Mouse (Mus musculus): ENCODE results near the gene Jmjd1c. TPM values are rescaled to one million over a fixed set of nuclear protein-coding genes. Genes with fewer than 3 reads are reported as not detected.

Gene Jmjd1c
- polyA plus RNA-seq, 1 experiment from 2014 or later: 21.9 TPM

- Histone ChIP-seq H3K27ac (ENCODE audit: low read length) (no peak overlapping the region), H3K9me3 (ENCODE audit: control insufficient read depth, low read length) (no peaks in the 10 kb centered on the region), H3K27me3 (replicated peaks; ENCODE audit: control insufficient read depth, insufficient read depth, low read length) (no peaks in the 10 kb centered on the region), H3K36me3 (ENCODE audit: control insufficient read depth, insufficient read depth, low read length) (no peaks in the 10 kb centered on the region), H3K4me2 (ENCODE audit: low read depth, low read length) (no peak overlapping the region), H3K4me3 (ENCODE audit: low read length) (no peak overlapping the region), H3K4me1 (ENCODE audit: control insufficient read depth, insufficient read depth, low read length) (peaks cover 8% of the 10 kb centered on the region), H3K9ac (ENCODE audit: low read depth, low read length) (no peak overlapping the region)
- 58% methylated on average over 2 of the region's 2 CpGs for WGBS
- no peak for ATAC-seq
Measured at GRCm38 (mm10) chr10:67197829-67198228, 101.9 kb downstream of the Jmjd1c start.

- no peak overlapping the region for H3K4me2 ChIP-seq (ENCODE audit: low read depth, low read length)
- H3K9me3 ChIP-seq (ENCODE audit: control insufficient read depth, low read length): no peaks in the 10 kb centered on the region
- H3K4me3 ChIP-seq (ENCODE audit: low read length): no peak overlapping the region
- no peaks in the 10 kb centered on the region for H3K27me3 ChIP-seq (replicated peaks; ENCODE audit: control insufficient read depth, insufficient read depth, low read length)
- no peak overlapping the region for H3K27ac ChIP-seq (ENCODE audit: low read length)
- no peak for ATAC-seq
- peaks cover 8% of the 10 kb centered on the region for H3K4me1 ChIP-seq (ENCODE audit: control insufficient read depth, insufficient read depth, low read length)
- no peaks in the 10 kb centered on the region for H3K36me3 ChIP-seq (ENCODE audit: control insufficient read depth, insufficient read depth, low read length)
- no peak overlapping the region for H3K9ac ChIP-seq (ENCODE audit: low read depth, low read length)
Measured at GRCm38 (mm10) chr10:67201769-67202168, 105.8 kb downstream of the Jmjd1c start.

- H3K4me3 ChIP-seq (ENCODE audit: low read length): no peak overlapping the region
- H3K9ac ChIP-seq (ENCODE audit: low read depth, low read length): no peak overlapping the region
- no peak for ATAC-seq
- no peaks in the 10 kb centered on the region for H3K9me3 ChIP-seq (ENCODE audit: control insufficient read depth, low read length)
- H3K4me2 ChIP-seq (ENCODE audit: low read depth, low read length): no peak overlapping the region
- H3K36me3 ChIP-seq (ENCODE audit: control insufficient read depth, insufficient read depth, low read length): no peaks in the 10 kb centered on the region
- H3K27me3 ChIP-seq (replicated peaks; ENCODE audit: control insufficient read depth, insufficient read depth, low read length): no peaks in the 10 kb centered on the region
- H3K4me1 ChIP-seq (ENCODE audit: control insufficient read depth, insufficient read depth, low read length): peaks cover 8% of the 10 kb centered on the region
- WGBS: 77% methylated on average over 6 of the region's 6 CpGs
- H3K27ac ChIP-seq (ENCODE audit: low read length): no peak overlapping the region
Measured at GRCm38 (mm10) chr10:67202470-67202869, 106.5 kb downstream of the Jmjd1c start.

- no peak overlapping the region for H3K27ac ChIP-seq (ENCODE audit: low read length)
- H3K4me2 ChIP-seq (ENCODE audit: low read depth, low read length): no peak overlapping the region
- no peak overlapping the region for H3K9ac ChIP-seq (ENCODE audit: low read depth, low read length)
- WGBS: 82% methylated on average over 11 of the region's 11 CpGs
- no peak for ATAC-seq
- peaks cover 7% of the 10 kb centered on the region for H3K4me1 ChIP-seq (ENCODE audit: control insufficient read depth, insufficient read depth, low read length)
- no peaks in the 10 kb centered on the region for H3K36me3 ChIP-seq (ENCODE audit: control insufficient read depth, insufficient read depth, low read length)
- no peaks in the 10 kb centered on the region for H3K9me3 ChIP-seq (ENCODE audit: control insufficient read depth, low read length)
- H3K4me3 ChIP-seq (ENCODE audit: low read length): no peak overlapping the region
- H3K27me3 ChIP-seq (replicated peaks; ENCODE audit: control insufficient read depth, insufficient read depth, low read length): no peaks in the 10 kb centered on the region
Measured at GRCm38 (mm10) chr10:67204652-67205407, 108.9 kb downstream of the Jmjd1c start.

- H3K4me2 ChIP-seq (ENCODE audit: low read depth, low read length): no peak overlapping the region
- no peak overlapping the region for H3K9ac ChIP-seq (ENCODE audit: low read depth, low read length)
- no peak overlapping the region for H3K27ac ChIP-seq (ENCODE audit: low read length)
- WGBS: 82% methylated on average over 2 of the region's 2 CpGs
- ATAC-seq: no peak
- H3K4me3 ChIP-seq (ENCODE audit: low read length): no peak overlapping the region
- H3K4me1 ChIP-seq (ENCODE audit: control insufficient read depth, insufficient read depth, low read length): no peaks in the 10 kb centered on the region
- H3K27me3 ChIP-seq (replicated peaks; ENCODE audit: control insufficient read depth, insufficient read depth, low read length): no peaks in the 10 kb centered on the region
- H3K36me3 ChIP-seq (ENCODE audit: control insufficient read depth, insufficient read depth, low read length): no peaks in the 10 kb centered on the region
- no peaks in the 10 kb centered on the region for H3K9me3 ChIP-seq (ENCODE audit: control insufficient read depth, low read length)
Measured at GRCm38 (mm10) chr10:67207931-67208330, 112.0 kb downstream of the Jmjd1c start.

GRCm38 (mm10) chr10:67209916-67210675 lies 114.2 kb downstream of the Jmjd1c start:
- no peak overlapping the region for H3K4me2 ChIP-seq (ENCODE audit: low read depth, low read length)
- WGBS: 52% methylated on average over 4 of the region's 4 CpGs
- H3K36me3 ChIP-seq (ENCODE audit: control insufficient read depth, insufficient read depth, low read length): no peaks in the 10 kb centered on the region
- no peak overlapping the region for H3K9ac ChIP-seq (ENCODE audit: low read depth, low read length)
- H3K4me3 ChIP-seq (ENCODE audit: low read length): no peak overlapping the region
- H3K9me3 ChIP-seq (ENCODE audit: control insufficient read depth, low read length): no peaks in the 10 kb centered on the region
- no peak overlapping the region for H3K27ac ChIP-seq (ENCODE audit: low read length)
- H3K4me1 ChIP-seq (ENCODE audit: control insufficient read depth, insufficient read depth, low read length): 0 out of 2 replicates have a peak, but pooled peaks cover 3% of the 10 kb centered on the region
- no peaks in the 10 kb centered on the region for H3K27me3 ChIP-seq (replicated peaks; ENCODE audit: control insufficient read depth, insufficient read depth, low read length)
- no peak for ATAC-seq

GRCm38 (mm10) chr10:67212031-67212430 lies 116.1 kb downstream of the Jmjd1c start:
- no peak overlapping the region for H3K4me3 ChIP-seq (ENCODE audit: low read length)
- peak; percentile 31; the same call in 1 of the 2 replicates for ATAC-seq
- H3K4me2 ChIP-seq (ENCODE audit: low read depth, low read length): no peak overlapping the region
- H3K9ac ChIP-seq (ENCODE audit: low read depth, low read length): no peak overlapping the region
- 0 out of 2 replicates have a peak, but pooled peaks cover 3% of the 10 kb centered on the region for H3K4me1 ChIP-seq (ENCODE audit: control insufficient read depth, insufficient read depth, low read length)
- no peaks in the 10 kb centered on the region for H3K36me3 ChIP-seq (ENCODE audit: control insufficient read depth, insufficient read depth, low read length)
- WGBS: 82% methylated on average over 5 of the region's 5 CpGs
- no peaks in the 10 kb centered on the region for H3K9me3 ChIP-seq (ENCODE audit: control insufficient read depth, low read length)
- H3K27me3 ChIP-seq (replicated peaks; ENCODE audit: control insufficient read depth, insufficient read depth, low read length): no peaks in the 10 kb centered on the region
- no peak overlapping the region for H3K27ac ChIP-seq (ENCODE audit: low read length)

GRCm38 (mm10) chr10:67213720-67214119 lies 117.8 kb downstream of the Jmjd1c start:
- Histone ChIP-seq H3K4me3 (ENCODE audit: low read length) (no peak overlapping the region), H3K27me3 (replicated peaks; ENCODE audit: control insufficient read depth, insufficient read depth, low read length) (no peaks in the 10 kb centered on the region), H3K27ac (ENCODE audit: low read length) (no peak overlapping the region), H3K4me2 (ENCODE audit: low read depth, low read length) (no peak overlapping the region), H3K36me3 (ENCODE audit: control insufficient read depth, insufficient read depth, low read length) (no peaks in the 10 kb centered on the region), H3K9me3 (ENCODE audit: control insufficient read depth, low read length) (no peaks in the 10 kb centered on the region), H3K9ac (ENCODE audit: low read depth, low read length) (no peak overlapping the region), H3K4me1 (ENCODE audit: control insufficient read depth, insufficient read depth, low read length) (0 out of 2 replicates have a peak, but pooled peaks cover 3% of the 10 kb centered on the region)
- WGBS: 58% methylated on average over 1 of the region's 1 CpGs
- ATAC-seq: no peak

- no peaks in the 10 kb centered on the region for H3K9me3 ChIP-seq (ENCODE audit: control insufficient read depth, low read length)
- H3K27ac ChIP-seq (ENCODE audit: low read length): no peak overlapping the region
- H3K27me3 ChIP-seq (replicated peaks; ENCODE audit: control insufficient read depth, insufficient read depth, low read length): no peaks in the 10 kb centered on the region
- no peak for ATAC-seq
- H3K4me2 ChIP-seq (ENCODE audit: low read depth, low read length): no peak overlapping the region
- 0 out of 2 replicates have a peak, but pooled peaks cover 3% of the 10 kb centered on the region for H3K4me1 ChIP-seq (ENCODE audit: control insufficient read depth, insufficient read depth, low read length)
- no peak overlapping the region for H3K9ac ChIP-seq (ENCODE audit: low read depth, low read length)
- peaks cover 8% of the 10 kb centered on the region; the same call in 1 of the 2 replicates for H3K36me3 ChIP-seq (ENCODE audit: control insufficient read depth, insufficient read depth, low read length)
- H3K4me3 ChIP-seq (ENCODE audit: low read length): no peak overlapping the region
- WGBS: 62% methylated on average over 4 of the region's 4 CpGs
Measured at GRCm38 (mm10) chr10:67215133-67215532, 119.2 kb downstream of the Jmjd1c start.

Measured in intestine, embryonic 16.5 days (tissue).